Mouse (Mus musculus): ENCODE results near the gene Csmd2. TPM values are rescaled to one million over a fixed set of nuclear protein-coding genes. Genes with fewer than 3 reads are reported as not detected.
"Not testable (repeated sequence)": the region's sequence is repeated elsewhere in the genome, so short reads cannot be mapped to it uniquely, and the experiment has no call there.

Gene Csmd2
- polyA plus RNA-seq, 1 experiment, result 0.02 TPM

DNA sequence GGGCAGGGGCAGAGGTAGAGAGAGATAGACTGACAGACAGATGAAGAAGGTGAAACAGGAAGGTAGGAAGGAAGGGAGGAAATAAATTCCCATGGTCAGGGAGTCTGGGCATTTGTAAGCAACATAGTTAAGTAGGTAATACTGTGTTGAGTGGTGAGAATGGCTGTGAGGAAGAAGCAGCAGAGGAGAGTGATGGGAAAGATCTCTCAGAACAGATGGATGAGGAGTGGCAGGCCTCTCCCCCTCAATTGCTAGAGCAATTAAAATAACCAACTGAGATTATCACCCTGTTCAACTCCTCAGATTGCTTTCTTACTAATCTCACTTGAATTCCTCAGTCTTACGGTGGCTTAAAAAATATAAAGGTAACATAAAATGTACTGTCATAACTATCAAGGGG, 40.6 kb downstream of the Csmd2 start:
- no peak for DNase-seq (ENCODE audit: low read depth, low spot score)
- WGBS, result 77% methylated on average over 1 of the region's 1 CpGs

GRCm38 (mm10) chr4:128041901-128042300, 54.2 kb downstream of the Csmd2 start:
- no peak for DNase-seq (ENCODE audit: low read depth, low spot score)
- 81% methylated on average over 4 of the region's 4 CpGs for WGBS

GRCm38 (mm10) chr4:128042626-128043025, 55.0 kb downstream of the Csmd2 start:
- no peak for DNase-seq (ENCODE audit: low read depth, low spot score)
- 31% methylated on average over 5 of the region's 5 CpGs for WGBS

DNA sequence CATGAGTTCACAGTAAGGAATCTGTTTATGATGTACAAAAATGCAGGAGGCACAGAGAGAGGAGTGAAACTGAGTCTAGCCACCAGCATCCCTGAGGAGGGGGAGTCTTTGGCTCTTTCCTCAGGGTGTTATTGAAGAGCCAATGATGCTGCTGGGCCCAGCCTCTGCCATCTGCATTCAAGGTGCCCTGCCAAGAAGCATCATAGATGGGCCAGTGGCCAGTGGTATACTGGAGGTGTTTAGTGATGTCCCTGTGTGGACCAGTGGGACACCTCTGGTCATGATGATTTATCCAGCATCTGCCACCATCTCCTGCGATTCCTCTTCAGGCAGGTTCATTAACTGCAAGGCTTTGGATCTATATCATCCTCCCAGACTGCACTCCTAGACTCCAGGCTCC, 61.1 kb downstream of the Csmd2 start:
- no peak for DNase-seq (ENCODE audit: low read depth, low spot score)
- WGBS, result 73% methylated on average over 1 of the region's 1 CpGs

GRCm38 (mm10) chr4:128052701-128053100, 65.0 kb downstream of the Csmd2 start:
- 53% methylated on average over 8 of the region's 8 CpGs for WGBS
- no peak for DNase-seq (ENCODE audit: low read depth, low spot score)

GRCm38 (mm10) chr4:128061274-128061673, 73.6 kb downstream of the Csmd2 start:
- not testable (repeated sequence) for DNase-seq (ENCODE audit: low read depth, low spot score)
- 71% methylated on average over 2 of the region's 2 CpGs for WGBS

GRCm38 (mm10) chr4:128067189-128067588, 79.5 kb downstream of the Csmd2 start:
- DNase-seq (ENCODE audit: low read depth, low spot score), result no peak
- WGBS, result 78% methylated on average over 9 of the region's 9 CpGs

DNA sequence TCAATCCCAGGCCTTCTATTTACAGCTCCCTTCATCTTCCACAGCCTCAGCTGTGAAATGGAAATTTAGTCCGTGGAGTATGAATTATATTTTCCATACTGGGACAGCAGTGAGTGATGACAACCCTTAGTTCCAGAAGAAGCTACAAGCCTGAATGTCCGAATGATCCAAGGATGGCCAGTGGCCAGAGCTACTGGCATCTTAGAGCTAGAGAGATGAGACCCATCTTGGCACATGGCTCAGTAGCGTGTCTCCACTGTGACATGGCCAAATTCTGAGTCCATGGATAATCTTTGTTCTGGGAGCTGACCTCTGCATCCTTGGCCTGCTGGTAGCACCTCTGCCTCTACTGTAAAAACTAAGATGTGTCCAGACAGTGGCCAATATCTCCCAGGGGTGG, 96.8 kb downstream of the Csmd2 start:
- no peak for DNase-seq (ENCODE audit: low read depth, low spot score)
- 82% methylated on average over 3 of the region's 3 CpGs for WGBS

- DNase-seq (ENCODE audit: low read depth, low spot score), result no peak
- WGBS, result 71% methylated on average over 8 of the region's 8 CpGs
Observed at GRCm38 (mm10) chr4:128085096-128085495, 97.4 kb downstream of the Csmd2 start.

DNA sequence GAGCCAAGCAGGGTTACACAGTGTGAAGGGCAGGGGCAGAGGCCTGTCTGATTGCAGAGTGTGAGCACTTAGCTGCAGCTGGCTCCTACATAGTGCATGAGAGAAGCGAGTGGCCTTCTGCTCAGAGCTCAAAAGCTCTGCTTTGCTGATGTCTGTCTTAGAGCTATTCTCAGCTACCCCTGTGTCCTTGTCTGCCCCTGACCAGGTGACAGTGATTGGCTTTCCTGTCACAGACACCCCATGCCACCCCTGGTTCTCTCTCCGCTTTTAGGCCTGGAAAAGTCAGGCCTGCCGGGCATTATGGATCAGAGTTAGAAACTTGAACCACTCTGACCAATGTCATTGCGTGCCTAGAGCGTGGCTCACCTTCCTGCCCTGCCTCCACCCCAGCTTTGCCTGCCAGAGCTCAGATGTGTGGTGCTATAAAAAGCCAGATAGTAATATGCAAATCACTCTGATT, 99.5 kb downstream of the Csmd2 start:
- DNase-seq (ENCODE audit: low read depth, low spot score), result no peak
- 56% methylated on average over 5 of the region's 5 CpGs for WGBS

DNA sequence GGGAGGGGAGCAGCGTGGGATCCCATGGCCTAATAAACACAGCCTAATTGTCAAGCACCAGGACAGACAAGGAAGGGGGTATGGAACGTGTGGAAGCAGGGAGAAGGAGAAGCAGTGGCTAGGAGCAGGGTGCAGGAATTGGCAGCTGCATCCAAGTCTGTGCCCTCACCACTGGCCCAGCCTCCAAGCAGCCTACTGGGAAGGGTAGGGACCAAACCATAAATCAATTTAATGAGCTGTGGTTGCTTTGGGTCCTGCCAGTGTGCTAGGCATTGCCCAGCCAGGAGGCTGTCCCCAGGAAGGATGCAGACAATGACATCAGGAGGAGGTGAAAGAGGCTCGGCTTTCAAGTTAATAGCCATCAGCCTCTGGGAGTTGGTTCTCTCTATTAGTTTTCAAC, 100.0 kb downstream of the Csmd2 start:
- no peak for DNase-seq (ENCODE audit: low read depth, low spot score)
- 23% methylated on average over 3 of the region's 3 CpGs for WGBS

- no peak for DNase-seq (ENCODE audit: low read depth, low spot score)
- WGBS, result 69% methylated on average over 3 of the region's 3 CpGs
Observed at GRCm38 (mm10) chr4:128088264-128088663, 100.6 kb downstream of the Csmd2 start.

GRCm38 (mm10) chr4:128091938-128092337, 104.3 kb downstream of the Csmd2 start:
- no peak for DNase-seq (ENCODE audit: low read depth, low spot score)
- WGBS, result 55% methylated on average over 3 of the region's 3 CpGs

DNA sequence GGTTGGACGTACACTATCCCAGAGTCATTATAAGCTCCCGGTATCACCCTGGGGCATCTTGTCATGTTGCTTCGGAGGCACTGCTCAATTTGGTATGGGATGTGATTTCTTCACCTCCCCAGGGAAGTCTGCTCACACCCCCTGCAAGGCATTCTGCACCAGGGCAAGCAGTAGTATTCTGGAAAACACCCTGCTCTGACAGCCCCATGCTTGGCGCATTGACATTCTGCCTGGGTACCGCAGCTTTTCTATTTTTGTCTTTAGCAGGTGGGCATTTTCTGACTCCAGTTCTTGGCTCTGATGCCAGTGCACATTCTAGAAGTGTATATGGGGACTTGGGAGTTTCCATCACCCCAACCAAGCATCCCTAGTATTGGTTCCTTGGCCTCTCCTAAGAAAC, 111.9 kb downstream of the Csmd2 start:
- 94% methylated on average over 5 of the region's 5 CpGs for WGBS

DNA sequence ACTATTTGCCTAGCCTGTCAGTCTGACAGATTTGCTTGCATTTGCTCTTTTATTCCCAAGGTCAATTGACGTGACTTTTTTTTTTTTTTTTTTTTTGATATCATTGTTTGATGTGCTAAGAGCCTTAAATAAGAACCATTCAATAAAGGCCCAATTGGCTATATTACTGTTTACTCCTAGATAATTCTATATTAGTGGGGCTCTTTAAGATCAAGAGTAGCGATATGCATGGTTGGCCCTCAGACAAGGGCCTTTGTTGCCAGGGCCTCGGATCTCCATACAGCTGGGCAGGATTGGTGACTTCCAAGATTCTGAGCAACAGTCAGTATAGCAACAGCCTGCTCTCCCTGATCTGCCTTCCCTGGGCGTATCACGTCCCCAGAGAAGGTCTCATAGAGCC, 112.9 kb downstream of the Csmd2 start:
- 55% methylated on average over 5 of the region's 5 CpGs for WGBS
- DNase-seq (ENCODE audit: low read depth, low spot score), result no peak

More for the DNA sequence above, 111.9 kb downstream of the Csmd2 start:
- no peak for DNase-seq (ENCODE audit: low read depth, low spot score)

GRCm38 (mm10) chr4:128116331-128116730, 128.7 kb downstream of the Csmd2 start:
- DNase-seq (ENCODE audit: low read depth, low spot score), result no peak
- 39% methylated on average over 7 of the region's 7 CpGs for WGBS

DNA sequence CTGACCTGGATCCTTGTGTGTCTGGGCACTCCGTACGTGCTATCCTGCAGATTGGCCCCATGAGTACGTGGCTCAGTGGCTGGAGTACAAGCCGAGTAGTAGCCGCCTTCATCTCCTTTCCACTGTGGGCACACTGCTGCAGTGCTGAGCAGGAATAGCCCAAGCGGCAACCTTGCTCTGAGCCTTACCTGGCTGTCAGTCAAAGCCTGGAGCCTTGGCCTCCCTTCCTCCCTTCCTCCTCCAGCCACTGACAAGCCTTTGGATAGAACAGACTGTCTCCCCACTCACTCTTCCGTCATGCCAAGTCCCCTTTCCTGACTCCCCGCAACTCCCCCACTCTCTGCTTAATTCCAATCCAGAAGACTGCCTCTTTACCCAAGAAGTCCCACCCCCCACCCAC, 135.6 kb downstream of the Csmd2 start:
- WGBS, result 77% methylated on average over 8 of the region's 8 CpGs
- no peak for DNase-seq (ENCODE audit: low read depth, low spot score)

DNA sequence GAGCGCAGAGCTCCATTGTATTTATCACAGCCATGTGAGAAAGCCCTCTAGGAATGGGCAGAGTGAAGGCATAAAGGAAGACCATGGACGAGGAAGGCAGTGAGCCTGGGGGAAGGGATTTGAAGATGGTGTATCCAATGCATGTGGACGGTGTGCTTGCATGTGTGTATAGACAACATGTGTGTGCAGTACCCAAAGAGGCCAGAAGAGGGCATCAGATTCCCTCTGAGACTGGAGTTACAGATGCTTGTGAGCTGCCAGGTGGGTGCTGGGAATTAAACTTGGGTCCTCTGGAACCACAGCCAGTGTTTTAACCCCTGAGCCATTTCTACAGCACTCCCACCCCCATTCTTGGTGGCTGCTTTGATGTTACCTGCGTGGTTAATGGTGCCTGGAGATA, 137.1 kb downstream of the Csmd2 start:
- DNase-seq (ENCODE audit: low read depth, low spot score), result no peak
- 83% methylated on average over 4 of the region's 4 CpGs for WGBS

DNA sequence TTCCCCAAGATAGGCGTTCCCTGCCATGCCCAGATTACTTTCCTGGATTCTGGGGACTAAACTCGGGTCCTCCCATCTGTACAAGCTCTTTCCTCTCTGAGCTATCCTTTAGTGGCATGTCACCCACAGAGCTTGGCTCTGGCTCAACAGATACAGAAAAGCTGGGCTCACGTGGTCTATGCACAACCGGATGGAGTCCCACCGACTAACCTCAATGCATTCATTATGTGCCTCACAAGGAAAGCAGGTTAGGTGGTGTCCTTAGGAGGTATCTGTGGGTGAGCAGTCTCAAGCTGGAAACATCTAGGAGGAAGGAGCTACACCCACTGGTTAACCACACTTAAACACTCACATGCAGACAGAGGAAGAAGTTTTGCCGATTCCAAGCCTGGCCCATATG, 140.9 kb downstream of the Csmd2 start:
- no peak for DNase-seq (ENCODE audit: low read depth, low spot score)
- 66% methylated on average over 6 of the region's 6 CpGs for WGBS

DNA sequence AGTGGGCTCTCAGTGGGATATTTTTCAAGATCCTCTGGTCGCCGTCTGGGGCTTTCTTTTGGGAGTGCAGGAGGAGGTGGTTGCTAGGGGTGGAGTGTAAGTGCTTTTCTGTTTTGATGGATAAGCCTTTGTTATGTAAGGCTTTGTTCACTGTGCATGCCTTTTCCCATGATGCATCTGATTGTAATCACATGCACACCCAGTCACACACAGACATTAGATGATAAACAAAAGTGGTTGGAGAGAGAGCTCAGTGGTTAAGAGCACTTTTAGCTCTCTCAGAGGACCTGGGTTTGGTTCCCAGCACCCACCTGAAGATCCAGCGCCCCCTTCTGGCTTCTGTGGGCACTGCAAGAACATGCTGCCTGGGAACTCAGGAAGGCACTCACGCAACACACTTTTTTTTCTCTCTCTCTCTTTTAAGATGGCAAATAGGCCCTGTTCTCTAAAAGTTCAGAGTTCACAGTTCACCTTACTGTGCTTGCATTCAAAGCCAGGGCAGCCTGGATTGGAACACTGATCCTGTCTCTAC, 143.0 kb downstream of the Csmd2 start:
- WGBS, result 71% methylated on average over 4 of the region's 4 CpGs
- no peak for DNase-seq (ENCODE audit: low read depth, low spot score)

- WGBS, result 78% methylated on average over 4 of the region's 4 CpGs
- DNase-seq (ENCODE audit: low read depth, low spot score), result no peak
Observed at GRCm38 (mm10) chr4:128131666-128132065, 144.0 kb downstream of the Csmd2 start.

Measured in large intestine, adult 2 months (tissue).